Mouse (Mus musculus): ENCODE results near the gene Psma6. TPM values are rescaled to one million over a fixed set of nuclear protein-coding genes. Genes with fewer than 3 reads are reported as not detected.
A peak's percentile ranks its signal among the peaks of the same experiment; 100 is the strongest.

Gene Psma6
- polyA plus RNA-seq, 1 experiment from 2014 or later: 352 TPM

GRCm38 (mm10) chr12:55398240-55399127 is 14.5 kb downstream of the Psma6 start:
- Histone ChIP-seq H3K4me2 (ENCODE audit: low read depth, low read length) (peak overlapping the region; percentile 96), H3K4me3 (ENCODE audit: low read length) (peak overlapping the region; percentile 87), H3K27ac (ENCODE audit: low read length) (peak overlapping the region; percentile 97), H3K4me1 (ENCODE audit: control insufficient read depth, insufficient read depth, low read length) (peaks cover 17% of the 10 kb centered on the region), H3K27me3 (ENCODE audit: control insufficient read depth, insufficient read depth, low read length) (no peaks in the 10 kb centered on the region), H3K9ac (ENCODE audit: low read length) (peak overlapping the region; percentile 93), H3K36me3 (ENCODE audit: control insufficient read depth, insufficient read depth) (no peaks in the 10 kb centered on the region), H3K9me3 (replicated peaks; ENCODE audit: control insufficient read depth, low read length) (no peaks in the 10 kb centered on the region)
- WGBS: under 1% methylated on average over 51 of the region's 51 CpGs
- peak; percentile 99 for ATAC-seq (replicated peaks; ENCODE audit: extremely low read depth, insufficient read depth, low FRiP score)

GRCm38 (mm10) chr12:55399128-55399677 is 15.2 kb downstream of the Psma6 start:
- peak overlapping the region; percentile 97 for H3K27ac ChIP-seq (ENCODE audit: low read length)
- WGBS: 2% methylated on average over 20 of the region's 20 CpGs
- peak overlapping the region; percentile 96 for H3K4me2 ChIP-seq (ENCODE audit: low read depth, low read length)
- H3K9me3 ChIP-seq (replicated peaks; ENCODE audit: control insufficient read depth, low read length): no peaks in the 10 kb centered on the region
- peak overlapping the region; percentile 87 for H3K4me3 ChIP-seq (ENCODE audit: low read length)
- H3K36me3 ChIP-seq (ENCODE audit: control insufficient read depth, insufficient read depth): no peaks in the 10 kb centered on the region; the same call in 1 of the 2 replicates
- peaks cover 17% of the 10 kb centered on the region for H3K4me1 ChIP-seq (ENCODE audit: control insufficient read depth, insufficient read depth, low read length)
- peak; percentile 11 for ATAC-seq (replicated peaks; ENCODE audit: extremely low read depth, insufficient read depth, low FRiP score)
- H3K9ac ChIP-seq (ENCODE audit: low read length): peak overlapping the region; percentile 93
- H3K27me3 ChIP-seq (ENCODE audit: control insufficient read depth, insufficient read depth, low read length): no peaks in the 10 kb centered on the region

GRCm38 (mm10) chr12:55407888-55408287 is 23.9 kb downstream of the Psma6 start:
- ATAC-seq (replicated peaks; ENCODE audit: extremely low read depth, insufficient read depth, low FRiP score): no peak
- no peaks in the 10 kb centered on the region for H3K9me3 ChIP-seq (replicated peaks; ENCODE audit: control insufficient read depth, low read length)
- no peaks in the 10 kb centered on the region for H3K27me3 ChIP-seq (ENCODE audit: control insufficient read depth, insufficient read depth, low read length)
- peaks cover 5% of the 10 kb centered on the region; the same call in 1 of the 2 replicates for H3K4me1 ChIP-seq (ENCODE audit: control insufficient read depth, insufficient read depth, low read length)
- no peak overlapping the region for H3K4me2 ChIP-seq (ENCODE audit: low read depth, low read length)
- no peak overlapping the region for H3K4me3 ChIP-seq (ENCODE audit: low read length)
- no peak overlapping the region for H3K27ac ChIP-seq (ENCODE audit: low read length)
- peaks cover 30% of the 10 kb centered on the region for H3K36me3 ChIP-seq (ENCODE audit: control insufficient read depth, insufficient read depth)
- WGBS: 36% methylated on average over 5 of the region's 5 CpGs
- no peak overlapping the region for H3K9ac ChIP-seq (ENCODE audit: low read length)

- H3K9ac ChIP-seq (ENCODE audit: low read length): no peak overlapping the region
- no peaks in the 10 kb centered on the region for H3K27me3 ChIP-seq (ENCODE audit: control insufficient read depth, insufficient read depth, low read length)
- 94% methylated on average over 5 of the region's 5 CpGs for WGBS
- no peak for ATAC-seq (replicated peaks; ENCODE audit: extremely low read depth, insufficient read depth, low FRiP score)
- no peak overlapping the region for H3K27ac ChIP-seq (ENCODE audit: low read length)
- H3K4me2 ChIP-seq (ENCODE audit: low read depth, low read length): no peak overlapping the region
- H3K4me1 ChIP-seq (ENCODE audit: control insufficient read depth, insufficient read depth, low read length): no peaks in the 10 kb centered on the region
- no peak overlapping the region for H3K4me3 ChIP-seq (ENCODE audit: low read length)
- peaks cover 67% of the 10 kb centered on the region for H3K36me3 ChIP-seq (ENCODE audit: control insufficient read depth, insufficient read depth)
- H3K9me3 ChIP-seq (replicated peaks; ENCODE audit: control insufficient read depth, low read length): no peaks in the 10 kb centered on the region
Observed at GRCm38 (mm10) chr12:55415255-55415654, 31.2 kb downstream of the Psma6 start.

- Histone ChIP-seq H3K4me3 (ENCODE audit: low read length) (no peak overlapping the region), H3K27me3 (ENCODE audit: control insufficient read depth, insufficient read depth, low read length) (no peaks in the 10 kb centered on the region), H3K36me3 (ENCODE audit: control insufficient read depth, insufficient read depth) (peaks cover 69% of the 10 kb centered on the region), H3K9me3 (replicated peaks; ENCODE audit: control insufficient read depth, low read length) (no peaks in the 10 kb centered on the region), H3K27ac (ENCODE audit: low read length) (no peak overlapping the region), H3K9ac (ENCODE audit: low read length) (no peak overlapping the region), H3K4me2 (ENCODE audit: low read depth, low read length) (no peak overlapping the region), H3K4me1 (ENCODE audit: control insufficient read depth, insufficient read depth, low read length) (no peaks in the 10 kb centered on the region)
- no peak for ATAC-seq (replicated peaks; ENCODE audit: extremely low read depth, insufficient read depth, low FRiP score)
- WGBS: 72% methylated on average over 1 of the region's 1 CpGs
Observed at GRCm38 (mm10) chr12:55415762-55416161, 31.7 kb downstream of the Psma6 start.

- Histone ChIP-seq H3K9ac (ENCODE audit: low read length) (no peak overlapping the region), H3K4me1 (ENCODE audit: control insufficient read depth, insufficient read depth, low read length) (peaks cover 6% of the 10 kb centered on the region), H3K9me3 (replicated peaks; ENCODE audit: control insufficient read depth, low read length) (no peaks in the 10 kb centered on the region), H3K36me3 (ENCODE audit: control insufficient read depth, insufficient read depth) (peaks cover 44% of the 10 kb centered on the region), H3K4me2 (ENCODE audit: low read depth, low read length) (no peak overlapping the region), H3K27me3 (ENCODE audit: control insufficient read depth, insufficient read depth, low read length) (no peaks in the 10 kb centered on the region), H3K4me3 (ENCODE audit: low read length) (no peak overlapping the region), H3K27ac (ENCODE audit: low read length) (no peak overlapping the region)
- 91% methylated on average over 24 of the region's 24 CpGs for WGBS
- no peak for ATAC-seq (replicated peaks; ENCODE audit: extremely low read depth, insufficient read depth, low FRiP score)
Observed at GRCm38 (mm10) chr12:55420220-55420619, 36.2 kb downstream of the Psma6 start.

- Histone ChIP-seq H3K9ac (ENCODE audit: low read length) (no peak overlapping the region), H3K4me1 (ENCODE audit: control insufficient read depth, insufficient read depth, low read length) (peaks cover 6% of the 10 kb centered on the region), H3K4me2 (ENCODE audit: low read depth, low read length) (no peak overlapping the region), H3K27me3 (ENCODE audit: control insufficient read depth, insufficient read depth, low read length) (no peaks in the 10 kb centered on the region), H3K36me3 (ENCODE audit: control insufficient read depth, insufficient read depth) (peaks cover 28% of the 10 kb centered on the region), H3K4me3 (ENCODE audit: low read length) (no peak overlapping the region), H3K27ac (ENCODE audit: low read length) (no peak overlapping the region), H3K9me3 (replicated peaks; ENCODE audit: control insufficient read depth, low read length) (no peaks in the 10 kb centered on the region)
- ATAC-seq (replicated peaks; ENCODE audit: extremely low read depth, insufficient read depth, low FRiP score): peak; percentile 69; the same call in 1 of the 2 replicates
- 19% methylated on average over 3 of the region's 3 CpGs for WGBS
Observed at GRCm38 (mm10) chr12:55422057-55422456, 38.0 kb downstream of the Psma6 start.

GRCm38 (mm10) chr12:55426300-55426699 is 42.3 kb downstream of the Psma6 start:
- no peaks in the 10 kb centered on the region for H3K36me3 ChIP-seq (ENCODE audit: control insufficient read depth, insufficient read depth)
- no peak for ATAC-seq (replicated peaks; ENCODE audit: extremely low read depth, insufficient read depth, low FRiP score)

GRCm38 (mm10) chr12:55429201-55429600 is 45.2 kb downstream of the Psma6 start:
- 0 out of 2 replicates have a peak, but pooled peaks cover 2% of the 10 kb centered on the region for H3K9me3 ChIP-seq (replicated peaks; ENCODE audit: control insufficient read depth, low read length)
- no peak overlapping the region for H3K27ac ChIP-seq (ENCODE audit: low read length)
- H3K27me3 ChIP-seq (ENCODE audit: control insufficient read depth, insufficient read depth, low read length): no peaks in the 10 kb centered on the region
- no peak for ATAC-seq (replicated peaks; ENCODE audit: extremely low read depth, insufficient read depth, low FRiP score)
- WGBS: 80% methylated on average over 8 of the region's 8 CpGs
- H3K4me1 ChIP-seq (ENCODE audit: control insufficient read depth, insufficient read depth, low read length): no peaks in the 10 kb centered on the region
- H3K4me3 ChIP-seq (ENCODE audit: low read length): no peak overlapping the region
- H3K9ac ChIP-seq (ENCODE audit: low read length): no peak overlapping the region
- H3K36me3 ChIP-seq (ENCODE audit: control insufficient read depth, insufficient read depth): no peaks in the 10 kb centered on the region
- no peak overlapping the region for H3K4me2 ChIP-seq (ENCODE audit: low read depth, low read length)

More at GRCm38 (mm10) chr12:55426300-55426699, 42.3 kb downstream of the Psma6 start:
- no peaks in the 10 kb centered on the region for H3K27me3 ChIP-seq (ENCODE audit: control insufficient read depth, insufficient read depth, low read length)
- peaks cover 6% of the 10 kb centered on the region for H3K4me1 ChIP-seq (ENCODE audit: control insufficient read depth, insufficient read depth, low read length)
- no peak overlapping the region for H3K9ac ChIP-seq (ENCODE audit: low read length)
- no peak overlapping the region for H3K27ac ChIP-seq (ENCODE audit: low read length)
- H3K4me3 ChIP-seq (ENCODE audit: low read length): no peak overlapping the region
- WGBS: 84% methylated on average over 7 of the region's 7 CpGs
- no peaks in the 10 kb centered on the region for H3K9me3 ChIP-seq (replicated peaks; ENCODE audit: control insufficient read depth, low read length)
- H3K4me2 ChIP-seq (ENCODE audit: low read depth, low read length): no peak overlapping the region

Data from heart, embryonic 16.5 days (tissue).